Mouse (Mus musculus) liver, postnatal 0 days (tissue): ENCODE data around the gene Spata21.
A peak's percentile ranks its signal among the peaks of the same experiment; 100 is the strongest.

Experiments
- CTCF ChIP-seq: sonication (generic); IDR thresholded peaks from 2 replicates; pipeline ENCODE4 v1.5.1; 2016; ENCODE audit warnings: antibody characterized with exemption, low read depth
- EP300 ChIP-seq: IDR thresholded peaks from 2 replicates; pipeline ENCODE4 v1.6.1; 2016; ENCODE audit warnings: antibody characterized with exemption, low read depth, mild to moderate bottlenecking

DNA sequence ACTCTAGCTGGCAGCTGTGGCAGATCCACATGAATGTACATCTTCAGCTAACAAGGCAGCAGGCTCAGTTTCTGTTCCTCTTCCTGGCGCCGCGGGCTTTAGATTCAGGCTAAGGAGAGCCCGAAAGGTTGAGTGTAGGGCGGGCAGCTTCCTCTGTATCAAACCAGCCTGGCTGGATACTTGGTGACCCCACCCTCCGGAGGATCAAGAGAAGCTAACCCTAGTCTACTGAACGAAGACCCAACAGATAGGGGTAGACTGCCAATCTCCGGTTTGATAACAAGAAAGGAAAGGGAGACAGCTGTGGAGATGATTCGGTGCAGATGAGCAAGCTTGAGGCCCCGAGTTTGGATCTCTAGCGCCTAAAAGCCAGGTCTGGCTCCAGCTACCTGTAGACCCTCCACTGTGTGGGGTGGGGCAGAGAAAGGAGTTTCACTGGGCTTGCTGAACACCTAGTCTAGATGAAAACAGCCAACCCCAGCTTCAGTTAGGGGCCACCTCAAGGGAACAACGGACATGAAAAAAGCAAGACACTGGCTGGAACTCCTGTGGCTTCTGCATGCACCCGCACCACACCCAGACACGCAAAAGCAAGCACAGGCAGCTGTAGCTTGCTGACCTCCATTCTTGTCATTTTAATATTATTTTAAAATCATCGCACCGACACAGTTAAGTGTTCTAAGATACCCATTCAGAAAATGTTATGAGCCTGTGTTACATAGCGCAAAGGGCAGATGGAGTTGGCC, 11.2 kb upstream of the Spata21 start:
- TF ChIP-seq CTCF, result no peak
- TF ChIP-seq EP300, result peak; percentile 48; the same call in 1 of the 2 replicates
